Mouse (Mus musculus) bone marrow macrophage, adult 2 months (primary cell): ENCODE data around the gene Bdh2.

Experiments used
- CTCF ChIP-seq: IDR thresholded peaks from 2 replicates; pipeline ENCODE4 v1.5.1; 2012; ENCODE audit warnings: low read depth, mild to moderate bottlenecking, low read length, moderate library complexity
- POLR2A ChIP-seq: IDR thresholded peaks from 2 replicates; pipeline ENCODE4 v1.6.1; 2012; ENCODE audit warnings: mild to moderate bottlenecking, low read depth, low read length, borderline replicate concordance

DNA sequence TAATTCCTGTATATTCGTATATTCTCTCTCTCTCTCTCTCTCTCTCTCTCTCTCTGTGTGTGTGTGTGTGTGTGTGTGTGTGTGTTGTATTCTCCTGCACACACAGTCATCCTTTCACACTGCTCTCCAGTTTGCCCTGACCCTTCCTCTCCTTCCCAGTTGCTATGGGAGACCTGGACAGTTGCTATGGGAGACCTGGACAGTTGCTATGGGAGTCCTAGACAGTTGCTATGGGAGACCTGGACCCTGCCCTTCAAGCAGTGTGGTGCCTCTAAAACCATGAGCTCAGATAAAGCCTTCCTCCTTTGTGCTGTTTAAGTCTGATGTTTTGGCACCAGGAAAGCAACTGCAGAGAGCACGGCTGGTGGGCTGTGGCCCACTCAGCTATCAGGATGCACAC is 32.7 kb downstream of the Bdh2 start:
- no peak for TF ChIP-seq POLR2A
- no peak for TF ChIP-seq CTCF
